Mouse (Mus musculus) bone marrow macrophage, adult 2 months (primary cell): ENCODE measurements at regions not wholly inside any gene's neighbourhood (a gene's known extent, or its start where the extent isn't known, plus 50 kb on each side); places are given as distances from the start of the nearest gene placed in this dataset.

Source experiments
- CTCF ChIP-seq: IDR thresholded peaks from 2 replicates; pipeline ENCODE4 v1.5.1; 2012; ENCODE audit warnings: low read depth, mild to moderate bottlenecking, low read length, moderate library complexity
- POLR2A ChIP-seq: IDR thresholded peaks from 2 replicates; pipeline ENCODE4 v1.6.1; 2012; ENCODE audit warnings: mild to moderate bottlenecking, low read depth, low read length, borderline replicate concordance

DNA sequence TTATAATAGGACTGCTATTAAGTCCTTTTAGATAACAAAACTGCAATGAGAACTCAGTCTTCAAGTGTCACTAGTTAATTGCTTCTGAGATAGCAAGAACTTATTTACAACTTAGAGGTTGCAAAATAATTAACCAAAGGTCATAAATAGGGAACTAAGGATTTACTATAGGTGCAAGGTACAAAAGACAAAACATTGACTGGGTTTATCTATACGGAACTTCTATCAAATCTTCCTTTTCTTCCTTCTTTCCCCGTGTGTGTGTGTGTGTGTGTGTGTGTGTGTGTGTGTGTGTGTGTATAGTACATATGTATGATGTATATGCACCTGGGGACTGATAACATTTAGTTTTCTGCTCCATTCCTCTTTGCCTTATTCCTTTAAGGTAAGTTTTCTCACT is 305.5 kb downstream of the Pth2r start:
- TF ChIP-seq CTCF (no peak), POLR2A (no peak)
